Mouse (Mus musculus): ENCODE data around the gene Nfkb1. TPM values are rescaled to one million over a fixed set of nuclear protein-coding genes. Genes with fewer than 3 reads are reported as not detected.
A peak's percentile ranks its signal among the peaks of the same experiment; 100 is the strongest.

Nfkb1 gene
- polyA plus RNA-seq, 1 experiment from 2014 or later, result 10.5 TPM

GRCm38 (mm10) chr3:135592011-135592410 is 99.3 kb downstream of the Nfkb1 start:
- Histone ChIP-seq H3K4me1 (peaks cover 4% of the 10 kb centered on the region; the same call in 1 of the 2 replicates), H3K4me3 (no peak overlapping the region), H3K36me3 (peaks cover 49% of the 10 kb centered on the region), H3K9ac (replicated peaks) (no peak overlapping the region), H3K9me3 (no peaks in the 10 kb centered on the region), H3K4me2 (replicated peaks) (no peak overlapping the region), H3K27me3 (no peaks in the 10 kb centered on the region), H3K27ac (replicated peaks) (no peak overlapping the region)
- no peak for ATAC-seq (ENCODE audit: low FRiP score, low read depth)
- WGBS, result 86% methylated on average over 4 of the region's 4 CpGs

- Histone ChIP-seq H3K4me2 (replicated peaks) (no peak overlapping the region), H3K9ac (replicated peaks) (no peak overlapping the region), H3K27me3 (no peaks in the 10 kb centered on the region), H3K4me3 (no peak overlapping the region), H3K4me1 (peaks cover 4% of the 10 kb centered on the region; the same call in 1 of the 2 replicates), H3K27ac (replicated peaks) (no peak overlapping the region), H3K36me3 (peaks cover 49% of the 10 kb centered on the region), H3K9me3 (no peaks in the 10 kb centered on the region)
- WGBS, result 86% methylated on average over 5 of the region's 5 CpGs
- ATAC-seq (ENCODE audit: low FRiP score, low read depth), result no peak
Measured at GRCm38 (mm10) chr3:135591376-135591775, 100.0 kb downstream of the Nfkb1 start.

- Histone ChIP-seq H3K4me1 (peaks cover 4% of the 10 kb centered on the region; the same call in 1 of the 2 replicates), H3K27ac (replicated peaks) (no peak overlapping the region), H3K9ac (replicated peaks) (no peak overlapping the region), H3K27me3 (no peaks in the 10 kb centered on the region), H3K9me3 (no peaks in the 10 kb centered on the region), H3K4me2 (replicated peaks) (no peak overlapping the region), H3K4me3 (no peak overlapping the region), H3K36me3 (peaks cover 49% of the 10 kb centered on the region)
- WGBS, result 85% methylated on average over 4 of the region's 4 CpGs
- no peak for ATAC-seq (ENCODE audit: low FRiP score, low read depth)
Measured at GRCm38 (mm10) chr3:135590471-135590870, 100.9 kb downstream of the Nfkb1 start.

- Histone ChIP-seq H3K4me3 (no peak overlapping the region), H3K9ac (replicated peaks) (no peak overlapping the region), H3K27me3 (no peaks in the 10 kb centered on the region), H3K9me3 (no peaks in the 10 kb centered on the region), H3K27ac (replicated peaks) (no peak overlapping the region), H3K4me2 (replicated peaks) (no peak overlapping the region), H3K4me1 (peaks cover 2% of the 10 kb centered on the region; the same call in 1 of the 2 replicates), H3K36me3 (peaks cover 43% of the 10 kb centered on the region)
- ATAC-seq (ENCODE audit: low FRiP score, low read depth), result no peak
- WGBS, result 93% methylated on average over 4 of the region's 4 CpGs
Measured at GRCm38 (mm10) chr3:135586471-135586880, 104.9 kb downstream of the Nfkb1 start.

- Histone ChIP-seq H3K36me3 (peaks cover 39% of the 10 kb centered on the region), H3K27me3 (no peaks in the 10 kb centered on the region), H3K4me3 (no peak overlapping the region), H3K4me2 (replicated peaks) (no peak overlapping the region), H3K27ac (replicated peaks) (no peak overlapping the region), H3K9ac (replicated peaks) (no peak overlapping the region), H3K4me1 (peaks cover 4% of the 10 kb centered on the region; the same call in 1 of the 2 replicates), H3K9me3 (no peaks in the 10 kb centered on the region)
- no peak for ATAC-seq (ENCODE audit: low FRiP score, low read depth)
- WGBS, result 98% methylated on average over 2 of the region's 2 CpGs
Measured at GRCm38 (mm10) chr3:135586060-135586459, 105.3 kb downstream of the Nfkb1 start.

GRCm38 (mm10) chr3:135585482-135585881 is 105.9 kb downstream of the Nfkb1 start:
- WGBS, result 64% methylated on average over 6 of the region's 6 CpGs
- Histone ChIP-seq H3K36me3 (peaks cover 33% of the 10 kb centered on the region), H3K9ac (replicated peaks) (no peak overlapping the region; the same call in 1 of the 2 replicates), H3K27me3 (no peaks in the 10 kb centered on the region), H3K27ac (replicated peaks) (no peak overlapping the region), H3K4me2 (replicated peaks) (no peak overlapping the region), H3K9me3 (no peaks in the 10 kb centered on the region), H3K4me1 (peaks cover 4% of the 10 kb centered on the region; the same call in 1 of the 2 replicates), H3K4me3 (no peak overlapping the region)
- ATAC-seq (ENCODE audit: low FRiP score, low read depth), result peak; percentile 52; the same call in 1 of the 2 replicates

GRCm38 (mm10) chr3:135582246-135582645 is 109.1 kb downstream of the Nfkb1 start:
- WGBS, result 87% methylated on average over 7 of the region's 7 CpGs
- Histone ChIP-seq H3K9ac (replicated peaks) (no peak overlapping the region), H3K4me1 (peaks cover 4% of the 10 kb centered on the region; the same call in 1 of the 2 replicates), H3K4me3 (no peak overlapping the region), H3K27me3 (no peaks in the 10 kb centered on the region), H3K4me2 (replicated peaks) (no peak overlapping the region), H3K9me3 (no peaks in the 10 kb centered on the region), H3K27ac (replicated peaks) (no peak overlapping the region), H3K36me3 (peaks cover 12% of the 10 kb centered on the region; the same call in 1 of the 2 replicates)
- no peak for ATAC-seq (ENCODE audit: low FRiP score, low read depth)

GRCm38 (mm10) chr3:135581606-135582117 is 109.7 kb downstream of the Nfkb1 start:
- H3K27ac ChIP-seq (replicated peaks), result no peak overlapping the region
- H3K9ac ChIP-seq (replicated peaks), result no peak overlapping the region
- peaks cover 12% of the 10 kb centered on the region; the same call in 1 of the 2 replicates for H3K36me3 ChIP-seq
- peaks cover 4% of the 10 kb centered on the region; the same call in 1 of the 2 replicates for H3K4me1 ChIP-seq
- ATAC-seq (ENCODE audit: low FRiP score, low read depth), result peak; percentile 76
- 9% methylated on average over 10 of the region's 10 CpGs for WGBS
- no peak overlapping the region for H3K4me3 ChIP-seq
- peak overlapping the region; percentile 6; the same call in 1 of the 2 replicates for H3K4me2 ChIP-seq (replicated peaks)
- no peaks in the 10 kb centered on the region for H3K9me3 ChIP-seq
- H3K27me3 ChIP-seq, result no peaks in the 10 kb centered on the region

- Histone ChIP-seq H3K9me3 (no peaks in the 10 kb centered on the region), H3K4me2 (replicated peaks) (no peak overlapping the region), H3K9ac (replicated peaks) (no peak overlapping the region), H3K4me3 (no peak overlapping the region), H3K27ac (replicated peaks) (no peak overlapping the region), H3K4me1 (peaks cover 4% of the 10 kb centered on the region; the same call in 1 of the 2 replicates), H3K36me3 (peaks cover 12% of the 10 kb centered on the region; the same call in 1 of the 2 replicates), H3K27me3 (no peaks in the 10 kb centered on the region)
- no peak for ATAC-seq (ENCODE audit: low FRiP score, low read depth)
- WGBS, result 82% methylated on average over 21 of the region's 21 CpGs
Measured at GRCm38 (mm10) chr3:135580439-135581275, 110.7 kb downstream of the Nfkb1 start.

GRCm38 (mm10) chr3:135579179-135579578 is 112.2 kb downstream of the Nfkb1 start:
- H3K4me3 ChIP-seq, result no peak overlapping the region
- no peak overlapping the region for H3K27ac ChIP-seq (replicated peaks)
- H3K27me3 ChIP-seq, result no peaks in the 10 kb centered on the region
- 0 out of 2 replicates have a peak, but pooled peaks cover 3% of the 10 kb centered on the region for H3K36me3 ChIP-seq
- H3K9me3 ChIP-seq, result no peaks in the 10 kb centered on the region
- no peak overlapping the region for H3K9ac ChIP-seq (replicated peaks)
- 61% methylated on average over 4 of the region's 4 CpGs for WGBS
- H3K4me1 ChIP-seq, result peaks cover 4% of the 10 kb centered on the region; the same call in 1 of the 2 replicates
- ATAC-seq (ENCODE audit: low FRiP score, low read depth), result no peak
- no peak overlapping the region for H3K4me2 ChIP-seq (replicated peaks)

- peaks cover 4% of the 10 kb centered on the region; the same call in 1 of the 2 replicates for H3K4me1 ChIP-seq
- H3K27ac ChIP-seq (replicated peaks), result no peak overlapping the region
- no peak overlapping the region for H3K4me2 ChIP-seq (replicated peaks)
- H3K36me3 ChIP-seq, result no peaks in the 10 kb centered on the region
- H3K9ac ChIP-seq (replicated peaks), result no peak overlapping the region
- H3K9me3 ChIP-seq, result no peaks in the 10 kb centered on the region
- ATAC-seq (ENCODE audit: low FRiP score, low read depth), result no peak
- no peak overlapping the region for H3K4me3 ChIP-seq
- 51% methylated on average over 5 of the region's 5 CpGs for WGBS
- no peaks in the 10 kb centered on the region for H3K27me3 ChIP-seq
Measured at GRCm38 (mm10) chr3:135578588-135579140, 112.7 kb downstream of the Nfkb1 start.

- Histone ChIP-seq H3K9me3 (no peaks in the 10 kb centered on the region), H3K4me1 (no peaks in the 10 kb centered on the region), H3K9ac (replicated peaks) (no peak overlapping the region), H3K27me3 (no peaks in the 10 kb centered on the region), H3K4me2 (replicated peaks) (no peak overlapping the region), H3K4me3 (no peak overlapping the region), H3K27ac (replicated peaks) (no peak overlapping the region), H3K36me3 (no peaks in the 10 kb centered on the region)
- WGBS, result 91% methylated on average over 3 of the region's 3 CpGs
- ATAC-seq (ENCODE audit: low FRiP score, low read depth), result no peak
Measured at GRCm38 (mm10) chr3:135575126-135575525, 116.2 kb downstream of the Nfkb1 start.

Data from midbrain, embryonic 12.5 days (tissue).